Mouse (Mus musculus) gastrocnemius, postnatal 4 days (tissue): Measurements from ENCODE around the gene Plcg1. TPM values are rescaled to one million over a fixed set of nuclear protein-coding genes. Genes with fewer than 3 reads are reported as not detected.

ENCODE experiments used
- total RNA-seq, 2 experiments: library from RNA; stranded (reverse); gene quantifications; 2 replicates each; pipeline ENCODE4 v1.2.3; 2021

Gene Plcg1
- total RNA-seq, 2 experiments from 2014 or later: 83.0 to 96.6 TPM

Other genes starting within 250 kb of the Plcg1 start
- 10 to 100 TPM; 70.6 to 73.3 TPM for gene Top1, start 85.4 kb upstream of the Plcg1 start, total RNA-seq
- gene Zhx3, start 141.7 kb downstream of the Plcg1 start, total RNA-seq: 10 to 100 TPM; 38.3 to 55.9 TPM
- gene Lpin3, start 149.4 kb downstream of the Plcg1 start, total RNA-seq: 1 to 10 TPM; 5.5 to 7.5 TPM
- 10 to 100 TPM; 15.4 to 17.5 TPM for gene Emilin3, start 181.0 kb downstream of the Plcg1 start, total RNA-seq